Mouse (Mus musculus): ENCODE results near the gene Tenm4.

GRCm38 (mm10) chr7:96660907-96661306 lies 489.9 kb downstream of the Tenm4 start:
- TF ChIP-seq CTCF (IDR thresholded peaks at IDR 0.05; ENCODE audit: low read depth): no peak
- no peak for TF ChIP-seq EP300 (IDR thresholded peaks at IDR 0.05; ENCODE audit: low read depth)

All from liver, postnatal 0 days (tissue).